Mouse (Mus musculus) fat pad, adult 2 months (tissue): ENCODE measurements around the gene Sbf2.

ENCODE experiments used
- DNase-seq: peaks from one replicate; pipeline ENCODE4 v3.0.0-alpha.2; 2011; ENCODE audit warnings: low read depth, low spot score; ENCODE audit errors: extremely low read depth

The Sbf2 gene

GRCm38 (mm10) chr7:110314401-110314890 lies 300.3 kb downstream of the Sbf2 start:
- DNase-seq, result no peak

GRCm38 (mm10) chr7:110313392-110314055 lies 301.2 kb downstream of the Sbf2 start:
- no peak for DNase-seq

GRCm38 (mm10) chr7:110309246-110309645 lies 305.5 kb downstream of the Sbf2 start:
- no peak for DNase-seq

- DNase-seq, result no peak
Observed at GRCm38 (mm10) chr7:110307741-110308140, 307.0 kb downstream of the Sbf2 start.

DNA sequence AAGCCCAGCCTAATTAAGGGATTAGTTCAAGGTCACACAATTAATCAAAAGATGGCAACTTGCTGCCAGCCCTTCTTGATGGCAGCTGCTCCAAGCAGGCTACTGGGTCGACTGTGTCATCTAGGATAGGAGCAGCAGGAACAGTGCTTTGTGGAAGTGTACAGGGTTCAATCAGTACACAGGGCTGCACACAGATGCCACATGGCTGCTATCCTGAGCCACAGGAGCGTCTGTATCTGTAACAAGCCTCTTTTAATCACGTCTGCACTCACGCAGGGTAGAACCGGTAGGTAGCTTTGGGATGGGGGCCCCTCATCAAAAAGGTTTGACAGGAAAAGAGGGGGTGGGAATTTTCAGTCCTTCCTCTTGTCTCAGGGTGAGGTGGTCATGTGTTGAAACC lies 308.4 kb downstream of the Sbf2 start:
- no peak for DNase-seq

GRCm38 (mm10) chr7:110305486-110305885 lies 309.2 kb downstream of the Sbf2 start:
- DNase-seq, result no peak

- DNase-seq, result no peak
Observed at GRCm38 (mm10) chr7:110302886-110303285, 311.8 kb downstream of the Sbf2 start.

DNA sequence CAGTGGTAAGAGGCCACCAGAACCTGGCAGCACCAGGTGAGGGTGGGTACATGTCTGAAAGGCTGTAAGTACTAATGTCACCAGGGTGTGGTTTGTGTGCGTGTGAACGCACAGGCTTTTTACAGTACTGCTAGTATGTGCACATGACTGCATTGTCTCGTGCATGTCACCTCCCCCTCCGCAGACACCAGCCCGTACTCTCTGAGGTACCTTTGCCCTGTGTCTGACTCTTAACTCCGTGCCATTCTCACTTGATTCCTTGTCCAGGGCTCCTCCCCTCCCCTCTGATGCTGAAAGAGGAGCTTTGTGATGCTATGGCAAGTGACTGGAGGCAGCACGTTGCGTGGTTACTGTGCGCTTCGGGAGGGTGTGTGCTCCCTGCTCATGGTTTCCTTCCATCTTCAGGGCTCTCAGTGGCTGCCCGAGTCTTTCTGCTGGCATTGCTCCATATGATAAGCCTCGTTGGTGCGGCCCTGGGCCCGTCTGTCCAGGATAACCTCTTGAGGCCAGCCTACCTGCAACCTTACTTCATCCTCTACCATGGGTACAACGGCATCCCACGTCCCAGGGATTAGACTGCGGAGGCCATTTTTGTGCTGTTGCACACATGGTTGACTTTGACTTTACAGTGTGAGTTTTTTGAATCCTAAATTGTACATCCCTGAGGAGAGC lies 315.8 kb downstream of the Sbf2 start:
- DNase-seq, result no peak

GRCm38 (mm10) chr7:110298090-110298489 lies 316.6 kb downstream of the Sbf2 start:
- no peak for DNase-seq

DNA sequence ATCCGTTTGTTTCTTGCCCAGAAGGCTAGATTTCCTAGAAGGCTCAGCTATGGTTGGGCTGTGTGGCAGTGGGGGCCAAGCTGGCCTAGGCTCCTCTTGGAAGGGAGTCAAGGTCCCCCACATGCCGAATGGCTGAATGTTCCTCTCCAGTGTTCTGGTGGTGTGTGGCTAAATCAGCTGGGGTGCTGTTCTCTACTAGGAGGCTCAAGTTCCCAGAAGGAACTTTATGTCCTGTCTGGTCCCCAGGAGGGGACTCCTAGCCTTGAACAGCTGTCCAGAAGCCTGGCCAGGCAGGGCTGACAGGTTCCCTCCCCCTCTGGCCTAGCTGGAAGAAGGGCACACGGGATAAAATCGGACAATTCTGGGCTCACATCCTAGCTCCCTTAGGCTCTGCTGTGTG lies 317.1 kb downstream of the Sbf2 start:
- no peak for DNase-seq

- DNase-seq, result no peak
Observed at GRCm38 (mm10) chr7:110296889-110297603, 317.7 kb downstream of the Sbf2 start.

DNA sequence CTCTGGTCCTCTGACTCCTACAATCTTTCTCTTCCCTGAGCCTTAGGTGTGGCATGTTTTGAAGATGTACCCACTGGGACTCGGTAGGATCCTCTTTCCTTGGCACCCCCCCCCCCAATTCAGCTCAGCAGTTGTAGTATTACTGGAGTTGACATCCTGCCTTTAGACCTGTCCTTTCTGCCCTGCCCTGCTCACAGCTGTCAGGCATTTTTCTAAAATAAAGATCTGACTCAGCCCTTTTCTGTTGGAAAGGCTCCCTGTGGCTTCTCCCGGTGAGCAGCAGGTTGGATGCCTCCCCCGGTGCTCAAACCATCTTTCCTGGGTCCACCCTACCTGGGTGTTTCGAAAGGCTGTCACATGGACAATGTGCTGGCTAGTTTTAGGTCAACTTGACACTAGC lies 325.1 kb downstream of the Sbf2 start:
- DNase-seq, result no peak

DNA sequence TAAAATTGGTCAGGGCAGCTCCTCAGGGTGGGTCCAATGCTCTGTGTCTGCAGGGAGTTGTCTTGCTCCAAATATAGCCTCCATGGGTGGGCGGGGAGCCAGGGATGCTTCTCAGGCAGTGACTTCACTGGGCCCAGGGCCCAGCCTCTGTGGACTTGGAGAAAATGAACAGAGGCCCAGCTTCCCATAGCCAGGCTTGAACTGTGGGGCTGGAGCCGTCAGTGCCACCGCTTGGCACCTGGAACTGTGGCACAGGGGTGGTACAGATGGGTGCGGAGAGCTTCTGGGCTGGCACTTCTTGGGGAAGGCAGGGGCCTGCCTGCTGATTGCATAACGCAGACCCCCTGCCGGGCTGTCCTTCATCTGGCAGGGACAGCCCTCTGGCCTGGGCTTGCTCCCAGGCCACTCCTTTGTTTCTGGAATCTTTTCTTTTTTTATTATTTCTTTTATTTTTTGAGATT lies 326.0 kb downstream of the Sbf2 start:
- no peak for DNase-seq

GRCm38 (mm10) chr7:110288191-110288604 lies 326.5 kb downstream of the Sbf2 start:
- no peak for DNase-seq

GRCm38 (mm10) chr7:110287476-110288071 lies 327.1 kb downstream of the Sbf2 start:
- DNase-seq, result no peak

DNA sequence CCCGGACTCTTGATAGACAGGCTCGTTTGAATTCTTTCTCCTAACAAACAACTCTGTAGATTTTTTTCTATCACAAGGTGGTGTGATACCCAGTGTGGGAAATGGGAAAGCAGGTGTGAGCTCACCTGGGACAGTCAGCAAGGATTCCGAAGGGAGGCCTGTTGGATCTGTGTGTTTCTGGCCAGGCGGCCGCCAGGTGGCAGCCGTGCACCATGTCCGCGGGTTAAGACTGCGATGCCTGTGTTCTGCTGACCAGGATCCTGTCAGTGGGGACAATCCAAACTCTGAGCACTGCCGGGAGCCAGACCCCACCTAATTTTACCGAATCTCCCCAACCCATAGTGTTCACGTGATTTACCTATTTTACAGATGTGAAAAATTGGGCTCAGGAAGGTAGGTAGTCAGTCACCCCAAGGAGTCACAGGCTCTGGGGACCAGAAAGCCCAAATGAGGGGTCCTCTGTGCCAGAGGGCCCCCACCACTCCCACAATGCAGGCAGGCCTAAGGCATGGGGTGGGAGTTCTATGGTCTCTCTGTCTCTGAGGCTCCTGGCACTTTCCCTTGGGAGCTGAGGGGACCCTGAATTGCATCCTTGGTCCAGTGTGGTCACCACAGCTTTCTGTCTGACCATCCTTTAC lies 327.8 kb downstream of the Sbf2 start:
- DNase-seq, result no peak

DNA sequence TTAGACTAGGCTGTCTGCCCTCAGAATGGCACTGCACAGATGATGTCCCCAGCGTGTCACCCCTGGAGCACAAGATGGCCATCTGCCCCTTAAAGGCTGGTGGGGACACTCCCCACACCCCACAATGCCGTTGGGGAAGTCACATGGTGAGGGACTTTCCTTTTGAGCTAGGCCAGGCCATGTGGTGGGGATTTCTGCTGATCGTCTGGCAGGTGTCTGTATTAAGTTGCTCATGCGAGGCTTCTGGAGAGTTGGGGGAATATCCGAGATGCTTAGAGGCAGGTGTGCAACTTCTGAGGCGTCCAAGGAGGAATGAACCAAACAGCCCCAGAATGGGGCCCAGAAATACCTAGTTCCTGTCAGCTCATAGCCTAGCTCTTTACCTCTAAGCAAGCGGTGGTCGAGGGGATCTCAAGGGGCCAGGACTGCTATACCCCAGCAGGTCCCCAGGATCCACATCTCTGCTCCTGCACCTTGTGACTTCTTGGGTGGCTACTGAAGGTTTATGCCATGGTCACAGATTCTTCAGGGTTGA lies 328.5 kb downstream of the Sbf2 start:
- DNase-seq, result no peak

GRCm38 (mm10) chr7:110285849-110286151 lies 328.9 kb downstream of the Sbf2 start:
- DNase-seq, result no peak

DNA sequence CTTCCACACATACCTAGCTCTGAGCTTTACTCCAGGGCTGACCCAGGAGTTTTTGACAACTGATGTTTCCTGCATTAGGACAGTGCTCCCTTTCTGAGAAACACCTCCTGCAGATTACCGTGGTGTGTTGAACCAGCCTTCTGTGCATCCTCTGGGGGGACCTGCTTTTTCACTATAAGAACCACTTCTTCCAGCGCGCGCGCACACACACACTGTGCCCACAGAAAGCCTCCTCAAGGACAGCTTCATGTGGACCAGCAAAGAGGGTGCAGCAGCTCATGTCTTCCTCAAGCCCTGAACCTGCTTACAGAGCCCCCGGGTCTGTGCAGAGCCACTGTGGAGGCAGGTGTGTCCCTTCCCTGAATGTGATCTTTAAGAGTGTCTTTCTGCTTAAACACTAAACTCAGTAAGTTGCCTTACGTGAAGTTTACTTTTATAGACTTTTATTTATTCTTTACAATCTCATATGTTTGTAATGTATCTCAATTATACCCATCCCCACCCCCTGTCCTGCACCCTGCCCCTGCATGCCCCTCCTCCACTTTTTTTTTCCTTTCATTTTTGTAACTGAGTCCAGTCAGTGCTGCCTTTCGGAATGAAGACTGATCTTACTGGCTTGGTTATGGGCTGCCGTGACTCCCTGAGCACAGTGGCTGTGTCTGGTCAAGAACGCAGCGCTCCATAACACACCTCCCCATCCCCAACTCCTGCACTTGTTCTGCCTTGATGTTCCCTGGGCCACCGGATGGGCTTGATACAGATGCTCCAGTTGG lies 329.5 kb downstream of the Sbf2 start:
- DNase-seq, result no peak
